Mouse (Mus musculus) midbrain, embryonic 14.5 days (tissue): ENCODE results near the gene B9d1. TPM values are rescaled to one million over a fixed set of nuclear protein-coding genes. Genes with fewer than 3 reads are reported as not detected.

ENCODE experiments used
- ATAC-seq: fragments of 200-750 bp; cut with Nextera tagmentation; 2 replicates; pipeline ENCODE4 v1.8.0; 2017; ENCODE audit warnings: moderate number of reproducible peaks, moderate library complexity; ENCODE audit not compliant: low FRiP score, low TSS enrichment
- DNase-seq: peaks from one replicate; pipeline ENCODE4 v3.0.0-alpha.2; 2015
- H3K27ac ChIP-seq: fragments of 300-500 bp; sonication (generic); replicated peaks from 2 replicates; pipeline ENCODE4 v1.5.1; 2014; ENCODE audit warnings: mild to moderate bottlenecking, low read depth, low read length, moderate library complexity
- H3K27me3 ChIP-seq: fragments of 300-500 bp; sonication (generic); 2 replicates; pipeline ENCODE4 v1.6.1; 2014; ENCODE audit warnings: low read length, control low read depth, mixed read lengths; ENCODE audit not compliant: control insufficient read depth, insufficient read depth
- H3K36me3 ChIP-seq: fragments of 300-500 bp; sonication (generic); 2 replicates; pipeline ENCODE4 v1.6.1; 2014; ENCODE audit warnings: low read length, control low read depth; ENCODE audit not compliant: control insufficient read depth, insufficient read depth
- H3K4me1 ChIP-seq: fragments of 300-500 bp; sonication (generic); 2 replicates; pipeline ENCODE4 v1.6.1; 2014; ENCODE audit warnings: mild to moderate bottlenecking, antibody characterized with exemption, low read length, control low read depth; ENCODE audit not compliant: control insufficient read depth, insufficient read depth
- H3K4me2 ChIP-seq: fragments of 300-500 bp; sonication (generic); 2 replicates; pipeline ENCODE4 v1.6.1; 2014; ENCODE audit warnings: mild to moderate bottlenecking, low read length, moderate library complexity
- H3K4me3 ChIP-seq: fragments of 300-500 bp; sonication (generic); replicated peaks from 2 replicates; pipeline ENCODE4 v1.5.1; 2014; ENCODE audit warnings: low read depth, low read length
- H3K9ac ChIP-seq: fragments of 300-500 bp; sonication (generic); replicated peaks from 2 replicates; pipeline ENCODE4 v1.6.1; 2014; ENCODE audit warnings: mild to moderate bottlenecking, low read length, moderate library complexity
- H3K9me3 ChIP-seq: fragments of 300-500 bp; sonication (generic); 2 replicates; pipeline ENCODE4 v1.6.1; 2016; ENCODE audit warnings: low read length, control low read depth, mixed read lengths; ENCODE audit not compliant: control insufficient read depth
- WGBS: fragments of 180-500 bp; shearing (Covaris S2); extraction: QIAGEN DNeasy Blood & Tissue Kit; methylation state at CpG from one replicate; pipeline ENCODE4 v1.1.7; 2014; 5-methylcytosine and 5-hydroxymethylcytosine counted together
- polyA plus RNA-seq: library from polyadenylated mRNA; unstranded; fragments of >200 nt; fragmentation: Nextera tagmentation; extraction: Ambion mirVana; gene quantifications from 2 replicates; pipeline ENCODE4 v1.2.1, GENCODE M21; 2014

B9d1 gene
- polyA plus RNA-seq, 1 experiment from 2014 or later: 32.0 TPM

- Histone ChIP-seq H3K27me3 (no peaks in the 10 kb centered on the region), H3K9me3 (no peaks in the 10 kb centered on the region), H3K4me3 (no peak overlapping the region), H3K27ac (no peak overlapping the region), H3K36me3 (peaks cover 41% of the 10 kb centered on the region), H3K9ac (no peak overlapping the region), H3K4me1 (peaks cover 22% of the 10 kb centered on the region), H3K4me2 (0 out of 2 replicates have a peak overlapping the region, but pooled peaks have one; percentile 36)
- ATAC-seq (no peak), DNase-seq (no peak)
- 91% methylated on average over 14 of the region's 14 CpGs for WGBS
Observed at GRCm38 (mm10) chr11:61486458-61487219, 18.3 kb upstream of the B9d1 start.

GRCm38 (mm10) chr11:61487401-61487800 lies 17.5 kb upstream of the B9d1 start:
- Histone ChIP-seq H3K36me3 (peaks cover 45% of the 10 kb centered on the region), H3K4me3 (no peak overlapping the region), H3K9ac (no peak overlapping the region), H3K4me2 (no peak overlapping the region), H3K27me3 (no peaks in the 10 kb centered on the region), H3K4me1 (peaks cover 22% of the 10 kb centered on the region), H3K9me3 (no peaks in the 10 kb centered on the region), H3K27ac (no peak overlapping the region)
- 64% methylated on average over 2 of the region's 2 CpGs for WGBS
- ATAC-seq (no peak), DNase-seq (peak; percentile 39)

- no peak overlapping the region for H3K9ac ChIP-seq
- no peak overlapping the region for H3K4me2 ChIP-seq
- no peak overlapping the region for H3K27ac ChIP-seq
- no peaks in the 10 kb centered on the region for H3K27me3 ChIP-seq
- 89% methylated on average over 7 of the region's 7 CpGs for WGBS
- peaks cover 27% of the 10 kb centered on the region for H3K4me1 ChIP-seq
- ATAC-seq (no peak), DNase-seq (no peak)
- no peaks in the 10 kb centered on the region for H3K9me3 ChIP-seq
- H3K36me3 ChIP-seq: peaks cover 45% of the 10 kb centered on the region
- H3K4me3 ChIP-seq: no peak overlapping the region
Observed at GRCm38 (mm10) chr11:61487936-61488335, 17.0 kb upstream of the B9d1 start.

- H3K4me1 ChIP-seq: peaks cover 30% of the 10 kb centered on the region
- H3K9ac ChIP-seq: no peak overlapping the region
- H3K4me3 ChIP-seq: no peak overlapping the region
- H3K27me3 ChIP-seq: no peaks in the 10 kb centered on the region
- ATAC-seq (no peak), DNase-seq (no peak)
- H3K4me2 ChIP-seq: no peak overlapping the region
- H3K9me3 ChIP-seq: no peaks in the 10 kb centered on the region
- peaks cover 45% of the 10 kb centered on the region for H3K36me3 ChIP-seq
- H3K27ac ChIP-seq: no peak overlapping the region
- 95% methylated on average over 2 of the region's 2 CpGs for WGBS
Observed at GRCm38 (mm10) chr11:61489085-61489484, 15.9 kb upstream of the B9d1 start.

- Histone ChIP-seq H3K9me3 (no peaks in the 10 kb centered on the region), H3K4me1 (peaks cover 27% of the 10 kb centered on the region), H3K27me3 (no peaks in the 10 kb centered on the region), H3K27ac (no peak overlapping the region), H3K36me3 (peaks cover 45% of the 10 kb centered on the region), H3K9ac (no peak overlapping the region), H3K4me2 (no peak overlapping the region), H3K4me3 (no peak overlapping the region)
- 92% methylated on average over 8 of the region's 8 CpGs for WGBS
- no peak for DNase-seq
- no peak for ATAC-seq
Observed at GRCm38 (mm10) chr11:61489874-61490273, 15.1 kb upstream of the B9d1 start.

GRCm38 (mm10) chr11:61490944-61491520 lies 13.9 kb upstream of the B9d1 start:
- 92% methylated on average over 22 of the region's 22 CpGs for WGBS
- no peaks in the 10 kb centered on the region for H3K27me3 ChIP-seq
- H3K4me2 ChIP-seq: no peak overlapping the region
- DNase-seq (no peak), ATAC-seq (no peak)
- H3K9ac ChIP-seq: no peak overlapping the region
- H3K4me1 ChIP-seq: peaks cover 17% of the 10 kb centered on the region
- no peak overlapping the region for H3K27ac ChIP-seq
- no peak overlapping the region for H3K4me3 ChIP-seq
- peaks cover 45% of the 10 kb centered on the region for H3K36me3 ChIP-seq
- no peaks in the 10 kb centered on the region for H3K9me3 ChIP-seq

GRCm38 (mm10) chr11:61492749-61493401 lies 12.1 kb upstream of the B9d1 start:
- Histone ChIP-seq H3K27ac (peak overlapping the region; percentile 92), H3K4me1 (peaks cover 12% of the 10 kb centered on the region), H3K27me3 (no peaks in the 10 kb centered on the region), H3K9me3 (no peaks in the 10 kb centered on the region), H3K4me3 (peak overlapping the region; percentile 89), H3K36me3 (peaks cover 41% of the 10 kb centered on the region), H3K4me2 (peak overlapping the region; percentile 89), H3K9ac (peak overlapping the region; percentile 88)
- WGBS: 82% methylated on average over 12 of the region's 12 CpGs
- ATAC-seq (no peak), DNase-seq (no peak)

GRCm38 (mm10) chr11:61493525-61494128 lies 11.3 kb upstream of the B9d1 start:
- Histone ChIP-seq H3K36me3 (peaks cover 34% of the 10 kb centered on the region), H3K27ac (peak overlapping the region; percentile 92), H3K4me2 (peak overlapping the region; percentile 89), H3K4me1 (peaks cover 12% of the 10 kb centered on the region), H3K9ac (peak overlapping the region; percentile 88), H3K4me3 (peak overlapping the region; percentile 89), H3K9me3 (no peaks in the 10 kb centered on the region), H3K27me3 (no peaks in the 10 kb centered on the region)
- under 1% methylated on average over 50 of the region's 50 CpGs for WGBS
- DNase-seq (peak; percentile 62), ATAC-seq (peak; percentile 59)
